Mouse (Mus musculus) brain, embryonic 18.5 days (tissue): ENCODE results near the gene Cfap54.

Experiments
- DNase-seq: peaks from one replicate; pipeline ENCODE4 v3.0.0-alpha.2; 2012; ENCODE audit warnings: low read depth, low spot score

The Cfap54 gene

DNA sequence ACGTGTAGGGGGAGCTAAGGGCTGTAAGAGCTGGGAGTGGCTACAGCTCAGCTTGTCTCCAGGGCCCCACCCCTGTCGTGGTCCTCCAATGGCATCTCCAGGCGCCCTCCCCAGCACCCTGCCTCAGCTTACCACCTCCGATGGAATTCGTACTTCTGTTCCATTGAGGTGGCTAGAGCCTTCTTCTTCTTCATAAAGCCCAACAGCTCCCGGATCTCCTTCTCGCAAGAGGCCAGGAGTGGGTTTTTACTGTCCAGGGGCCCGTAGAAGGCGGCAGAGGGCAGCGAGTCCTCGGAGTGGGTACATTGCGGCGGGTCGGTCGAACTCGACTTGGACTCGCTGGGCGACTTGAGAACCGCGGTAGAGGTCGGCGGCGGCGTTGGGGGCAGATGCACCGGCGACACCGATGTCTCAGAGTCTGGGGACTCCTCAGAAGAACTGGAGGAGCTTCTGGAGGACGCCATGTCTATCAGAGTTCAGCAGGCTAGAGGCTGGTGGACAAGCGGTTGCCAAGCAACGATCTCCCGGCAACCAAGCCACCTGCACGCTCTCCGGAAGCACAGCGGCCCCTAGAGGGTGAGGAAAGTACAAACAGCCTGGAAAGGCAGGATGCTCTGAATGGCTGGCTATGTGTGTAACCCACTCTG, at the start of gene Cfap54:
Gene Cfap54 (minus strand): TSS at position 486 of the 647 bp plus-strand sequence.
- DNase-seq = peak; percentile 74

DNA sequence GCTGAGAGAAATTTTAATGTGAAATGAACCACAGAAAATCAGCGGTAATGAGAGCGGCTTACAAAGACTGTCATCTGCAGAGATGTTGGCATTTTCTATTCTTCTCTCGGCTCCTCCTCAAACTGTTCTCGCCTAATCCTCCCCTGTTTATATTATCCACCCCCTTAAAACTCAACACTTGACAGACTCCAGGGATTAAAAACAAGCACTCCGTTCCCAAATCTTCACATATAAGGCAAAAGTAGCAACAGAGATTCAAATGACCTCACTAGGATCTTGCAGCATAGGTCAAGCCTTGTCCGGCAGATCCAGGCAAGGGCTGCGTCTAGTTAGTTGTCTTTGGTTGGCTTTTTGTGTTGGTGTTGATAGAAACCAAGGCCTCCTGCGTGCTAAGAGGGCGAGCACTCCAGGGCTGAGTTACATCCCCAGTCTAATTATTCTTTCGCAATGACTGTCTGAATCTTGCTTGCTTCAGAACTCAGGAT, 49.1 kb upstream of the Cfap54 start:
- DNase-seq = no peak

- peak; percentile 68 for DNase-seq
Measured at GRCm38 (mm10) chr10:93129904-93130455, 48.6 kb upstream of the Cfap54 start.

DNA sequence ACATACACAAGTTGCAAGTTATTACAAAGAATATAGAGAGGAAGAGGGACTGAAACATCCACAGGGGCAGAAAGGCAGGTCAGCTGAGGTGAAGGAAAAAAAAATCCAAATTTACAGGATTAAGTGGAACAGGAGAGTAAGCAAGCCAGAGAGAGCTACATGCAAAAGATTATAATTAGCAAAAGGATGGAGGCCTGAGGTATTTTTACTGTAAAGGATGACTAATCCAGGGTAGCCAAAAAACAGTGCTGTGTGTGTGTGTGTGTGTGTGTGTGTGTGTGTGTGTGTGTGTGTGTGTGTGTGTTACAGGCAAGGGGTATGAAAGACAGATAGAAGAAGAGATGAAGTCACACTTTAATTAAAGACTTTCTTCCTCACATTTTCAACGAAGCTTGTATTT, 47.9 kb upstream of the Cfap54 start:
- DNase-seq = no peak

GRCm38 (mm10) chr10:93128566-93128965, 47.1 kb upstream of the Cfap54 start:
- DNase-seq = no peak

- no peak for DNase-seq
Measured at GRCm38 (mm10) chr10:93126025-93126424, 44.6 kb upstream of the Cfap54 start.

GRCm38 (mm10) chr10:93123957-93124613, 42.7 kb upstream of the Cfap54 start:
- no peak for DNase-seq

GRCm38 (mm10) chr10:93123310-93123709, 41.9 kb upstream of the Cfap54 start:
- DNase-seq = no peak

GRCm38 (mm10) chr10:93122399-93123184, 41.2 kb upstream of the Cfap54 start:
- no peak for DNase-seq

GRCm38 (mm10) chr10:93121262-93121860, 39.9 kb upstream of the Cfap54 start:
- no peak for DNase-seq

- no peak for DNase-seq
Measured at GRCm38 (mm10) chr10:93119809-93120208, 38.4 kb upstream of the Cfap54 start.

- no peak for DNase-seq
Measured at GRCm38 (mm10) chr10:93116636-93117035, 35.2 kb upstream of the Cfap54 start.

DNA sequence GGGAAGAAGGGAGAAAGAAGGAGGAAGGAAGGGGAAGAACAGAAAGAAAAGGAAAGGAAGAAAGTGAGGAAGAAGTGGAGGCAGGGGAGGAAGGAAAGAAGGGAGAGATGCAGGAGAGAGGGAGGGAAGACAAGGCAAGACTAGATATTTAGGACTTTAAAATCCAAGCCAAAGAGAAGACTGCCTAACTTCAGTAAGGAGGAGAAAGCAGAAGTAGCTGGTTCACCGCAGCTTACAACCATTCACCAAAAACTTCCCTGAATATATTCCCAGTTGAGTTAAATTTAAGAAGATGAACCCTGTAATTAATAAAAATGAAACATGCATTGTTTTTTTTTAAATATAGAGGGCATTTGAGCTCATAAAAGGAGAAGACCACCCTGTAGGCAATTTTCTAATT, 34.3 kb upstream of the Cfap54 start:
- DNase-seq = no peak

GRCm38 (mm10) chr10:93114782-93115181, 33.4 kb upstream of the Cfap54 start:
- DNase-seq = no peak

DNA sequence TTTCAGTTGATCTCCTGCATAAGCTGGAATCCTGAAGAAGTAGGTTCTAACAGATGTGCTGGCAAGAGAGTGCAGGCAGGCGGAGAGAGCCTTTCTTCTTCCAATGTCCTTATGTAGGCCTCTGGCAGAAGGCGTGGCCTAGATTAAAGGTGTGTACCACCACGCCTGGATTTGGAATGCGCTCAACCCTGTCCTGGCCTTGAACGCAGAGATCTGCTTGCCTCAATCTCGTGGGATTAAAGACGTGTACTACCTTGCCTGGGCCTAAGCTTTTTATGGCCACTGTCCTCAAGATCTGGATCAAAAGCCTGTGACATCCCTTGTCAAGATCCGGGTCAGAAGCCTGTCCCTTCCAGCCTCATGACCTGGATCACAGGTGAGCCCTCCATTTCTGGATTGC, 32.5 kb upstream of the Cfap54 start:
- DNase-seq = no peak

DNA sequence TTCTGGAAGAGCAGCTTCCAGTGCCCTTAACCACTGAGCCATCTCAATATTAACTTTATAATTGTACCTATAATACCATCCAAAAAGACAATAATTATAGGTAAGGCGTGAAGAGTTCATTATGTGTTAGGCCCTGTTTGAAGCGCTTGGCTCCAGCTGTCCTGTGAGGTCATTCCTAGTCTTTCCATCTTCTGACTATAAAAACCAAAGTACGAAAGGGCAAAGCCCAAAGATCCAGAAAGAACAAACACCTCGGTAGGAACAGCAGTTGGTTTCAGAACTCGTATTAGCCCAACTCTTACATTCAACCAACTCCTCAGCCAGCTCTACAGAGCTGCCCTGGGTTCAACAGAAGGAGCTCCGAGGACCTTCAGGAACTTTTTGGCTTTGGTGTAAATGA, 30.6 kb upstream of the Cfap54 start:
- DNase-seq = no peak

- DNase-seq = no peak
Measured at GRCm38 (mm10) chr10:93111412-93111811, 30.0 kb upstream of the Cfap54 start.

GRCm38 (mm10) chr10:93105358-93105757, 23.9 kb upstream of the Cfap54 start:
- DNase-seq = no peak

DNA sequence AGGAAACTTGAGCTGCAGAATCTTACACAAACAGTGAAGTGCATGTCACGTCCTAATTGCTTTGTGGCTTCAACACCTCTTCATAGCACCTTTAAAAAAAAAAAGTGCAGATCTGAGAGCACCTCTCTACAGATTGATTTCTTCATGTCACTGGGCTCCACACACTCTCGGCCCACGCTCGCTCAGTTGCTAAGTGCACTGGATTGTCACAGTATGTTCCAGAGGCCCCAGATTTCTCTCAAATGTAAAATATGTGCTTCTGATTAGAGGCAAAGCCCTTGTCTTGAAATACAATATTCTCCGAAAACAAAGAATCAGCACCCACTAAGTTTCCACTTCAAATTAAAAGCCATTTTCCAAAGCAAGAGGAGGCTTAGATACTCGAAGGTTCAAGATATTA, 22.9 kb upstream of the Cfap54 start:
- no peak for DNase-seq

DNA sequence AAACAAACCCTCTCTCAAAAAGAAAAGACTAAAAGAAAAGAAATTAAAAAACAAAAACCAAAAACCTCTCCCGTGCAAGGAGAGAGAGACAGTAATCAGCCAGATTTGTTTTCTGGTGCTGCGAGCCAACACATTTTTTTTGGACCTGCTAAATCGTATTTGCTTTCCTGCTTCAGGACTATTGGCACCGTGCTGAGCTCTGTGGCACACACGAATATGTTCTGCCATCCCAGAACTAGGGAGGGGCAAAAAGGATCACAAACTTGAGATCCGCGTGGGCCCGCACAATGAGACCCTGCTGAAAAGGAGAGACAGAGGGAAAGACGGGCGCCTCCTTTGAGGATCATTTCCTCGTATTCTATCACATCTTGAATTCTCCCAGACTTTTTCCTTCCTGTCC, 22.3 kb upstream of the Cfap54 start:
- no peak for DNase-seq

DNA sequence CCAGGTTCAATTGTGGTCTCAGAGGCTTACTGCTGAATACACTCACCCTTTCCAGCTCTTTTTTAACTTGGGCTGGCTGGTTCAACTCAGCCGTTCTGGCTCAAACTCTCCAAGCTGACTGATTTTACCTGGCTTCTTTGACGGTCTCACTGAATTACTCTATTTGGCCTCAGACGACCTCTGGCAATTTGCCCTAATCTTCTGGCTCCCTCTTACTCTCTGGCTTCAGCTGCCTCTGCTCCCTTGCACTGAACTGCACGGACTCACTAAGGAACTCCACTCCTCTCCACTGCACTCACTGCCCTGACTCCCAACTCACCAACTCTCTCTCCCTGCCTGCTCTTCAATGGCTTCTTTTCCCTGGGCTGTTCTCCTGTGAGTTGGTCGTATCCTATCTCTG, 20.9 kb upstream of the Cfap54 start:
- DNase-seq = no peak
